Mouse (Mus musculus): ENCODE data around the gene Gm17324. TPM values are rescaled to one million over a fixed set of nuclear protein-coding genes. Genes with fewer than 3 reads are reported as not detected.
"Not testable (repeated sequence)": the region's sequence is repeated elsewhere in the genome, so short reads cannot be mapped to it uniquely, and the experiment has no call there.

Gm17324 gene
- polyA plus RNA-seq, 1 experiment from 2014 or later, result 1.0 TPM

DNA sequence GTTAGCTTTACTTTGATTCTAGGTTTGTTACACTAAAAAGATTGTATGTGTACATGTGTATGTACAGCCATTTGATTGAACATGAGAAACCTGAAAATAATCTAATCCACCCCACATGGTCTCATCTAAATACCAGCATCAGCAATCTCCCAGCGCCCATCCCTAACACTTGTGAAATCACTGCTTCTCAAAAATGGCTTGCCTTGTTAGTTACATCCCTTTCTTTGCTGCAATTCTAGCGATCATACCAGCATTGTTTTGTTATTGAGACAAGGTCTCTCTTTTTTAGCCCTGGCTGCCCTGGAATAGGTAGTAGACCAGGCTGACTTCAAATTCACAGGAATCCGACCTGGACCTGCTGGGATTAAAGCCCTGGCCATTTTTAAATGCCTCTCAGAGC, 33.8 kb upstream of the Gm17324 start:
- Histone ChIP-seq H3K4me3 (ENCODE audit: low read depth, low read length) (peak overlapping the region; percentile 86), H3K4me1 (ENCODE audit: insufficient read depth) (no peaks in the 10 kb centered on the region), H3K27me3 (ENCODE audit: insufficient read depth, low read length) (no peaks in the 10 kb centered on the region), H3K9me3 (ENCODE audit: low read depth, low read length) (no peaks in the 10 kb centered on the region), H3K9ac (peak overlapping the region; percentile 82), H3K27ac (ENCODE audit: low read depth) (peak overlapping the region; percentile 98), H3K36me3 (ENCODE audit: insufficient read depth) (peaks cover 32% of the 10 kb centered on the region), H3K4me2 (peak overlapping the region; percentile 66)
- WGBS, result 8% methylated on average over 3 of the region's 3 CpGs
- DNase-seq (no peak), ATAC-seq (ENCODE audit: insufficient read depth) (no peak; the same call in 1 of the 2 replicates)
- TF ChIP-seq CTCF (IDR thresholded peaks at IDR 0.05; ENCODE audit: low read depth), result no peak

DNA sequence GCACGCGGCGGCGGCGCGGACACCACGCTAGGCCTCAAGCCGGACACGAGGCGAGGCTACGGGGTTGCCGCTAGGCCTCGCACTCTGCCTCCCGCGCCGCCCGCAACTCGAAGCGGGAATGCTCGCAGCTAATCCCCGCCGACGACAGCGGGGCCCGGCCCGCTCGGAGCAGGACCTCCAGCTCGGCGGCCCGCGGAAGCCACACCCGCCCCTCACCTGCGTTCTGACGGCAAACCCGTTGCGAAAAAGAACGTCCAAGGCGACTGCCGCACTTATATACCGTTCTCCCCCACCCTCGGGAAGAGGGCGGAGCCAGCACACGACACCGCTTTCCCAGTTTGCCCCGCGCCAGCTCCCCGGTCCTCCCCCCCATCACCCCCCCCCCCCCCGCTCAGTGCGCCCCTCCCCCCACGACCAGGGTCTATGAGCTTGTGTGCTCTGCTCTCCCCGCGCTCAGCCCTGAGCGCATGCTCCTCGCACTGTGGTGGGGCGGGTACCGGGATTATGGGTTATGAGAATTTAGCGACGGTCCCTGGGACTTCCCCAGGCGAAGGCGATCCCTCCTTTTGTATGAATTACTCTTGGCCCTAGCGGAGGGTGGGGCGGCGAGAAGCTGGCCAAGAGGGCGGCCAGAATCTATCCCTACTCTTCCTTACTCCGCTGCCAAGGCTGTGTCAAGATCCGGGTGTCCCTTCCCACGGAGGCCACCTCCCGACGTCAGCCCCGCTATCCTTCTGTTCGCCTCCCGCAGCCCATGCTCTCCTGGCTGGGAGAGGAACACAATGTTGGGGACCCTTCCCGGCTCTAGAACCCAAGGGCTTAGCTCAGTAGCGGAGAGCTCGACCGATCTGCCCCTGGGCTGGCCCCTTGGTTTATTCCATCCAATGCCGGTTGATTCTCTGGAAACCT, 33.1 kb upstream of the Gm17324 start:
- H3K27ac ChIP-seq (ENCODE audit: low read depth), result peak overlapping the region; percentile 99
- no peaks in the 10 kb centered on the region for H3K9me3 ChIP-seq (ENCODE audit: low read depth, low read length)
- WGBS, result under 1% methylated on average over 75 of the region's 77 CpGs
- TF ChIP-seq CTCF (IDR thresholded peaks at IDR 0.05; ENCODE audit: low read depth), result no peak
- H3K4me3 ChIP-seq (ENCODE audit: low read depth, low read length), result peak overlapping the region; percentile 86
- H3K4me2 ChIP-seq, result peak overlapping the region; percentile 67
- H3K4me1 ChIP-seq (ENCODE audit: insufficient read depth), result no peaks in the 10 kb centered on the region
- no peaks in the 10 kb centered on the region for H3K27me3 ChIP-seq (ENCODE audit: insufficient read depth, low read length)
- H3K36me3 ChIP-seq (ENCODE audit: insufficient read depth), result peaks cover 39% of the 10 kb centered on the region
- peak overlapping the region; percentile 100 for H3K9ac ChIP-seq
- peak; percentile 99 for DNase-seq
- ATAC-seq (ENCODE audit: insufficient read depth), result peak; percentile 99

DNA sequence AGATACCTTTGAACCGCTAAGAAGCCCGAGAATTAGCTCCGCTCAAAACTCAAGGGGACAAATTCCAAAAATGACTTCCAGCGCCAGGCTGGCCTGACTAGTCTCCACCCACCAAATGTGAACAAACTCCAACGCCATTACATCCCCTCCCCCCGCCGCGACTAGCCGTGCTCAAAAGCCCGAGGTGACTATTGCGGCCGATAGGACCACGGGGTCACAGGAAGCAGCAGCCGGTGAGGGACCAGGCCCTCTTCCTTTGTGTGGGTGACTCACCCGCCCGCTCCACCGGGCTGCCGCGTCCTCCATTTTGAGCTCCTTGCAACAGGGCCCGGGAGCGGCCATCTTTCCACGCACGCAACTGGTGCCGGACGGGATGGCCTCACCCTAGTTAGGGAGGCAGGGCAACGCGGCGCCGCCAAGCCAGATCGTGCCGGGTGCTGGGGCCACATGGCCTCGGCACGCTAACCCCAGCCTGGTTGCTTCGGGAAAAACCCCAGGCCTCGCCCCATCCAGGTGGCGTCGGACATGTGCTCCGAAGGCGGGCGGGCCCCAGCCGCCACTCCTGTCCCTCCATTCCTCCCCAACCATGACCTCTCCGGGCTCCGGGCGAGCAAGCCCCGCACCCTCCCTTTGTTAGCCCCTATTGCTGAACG, 32.2 kb upstream of the Gm17324 start:
- Histone ChIP-seq H3K4me2 (peak overlapping the region; percentile 67), H3K4me3 (ENCODE audit: low read depth, low read length) (peak overlapping the region; percentile 86), H3K4me1 (ENCODE audit: insufficient read depth) (no peaks in the 10 kb centered on the region), H3K27me3 (ENCODE audit: insufficient read depth, low read length) (no peaks in the 10 kb centered on the region), H3K36me3 (ENCODE audit: insufficient read depth) (peaks cover 48% of the 10 kb centered on the region), H3K27ac (ENCODE audit: low read depth) (peak overlapping the region; percentile 99), H3K9me3 (ENCODE audit: low read depth, low read length) (no peaks in the 10 kb centered on the region), H3K9ac (peak overlapping the region; percentile 100)
- WGBS, result under 1% methylated on average over 44 of the region's 46 CpGs
- peak; percentile 5 for ATAC-seq (ENCODE audit: insufficient read depth)
- TF ChIP-seq CTCF (IDR thresholded peaks at IDR 0.05; ENCODE audit: low read depth), result no peak
- peak; percentile 78 for DNase-seq

DNA sequence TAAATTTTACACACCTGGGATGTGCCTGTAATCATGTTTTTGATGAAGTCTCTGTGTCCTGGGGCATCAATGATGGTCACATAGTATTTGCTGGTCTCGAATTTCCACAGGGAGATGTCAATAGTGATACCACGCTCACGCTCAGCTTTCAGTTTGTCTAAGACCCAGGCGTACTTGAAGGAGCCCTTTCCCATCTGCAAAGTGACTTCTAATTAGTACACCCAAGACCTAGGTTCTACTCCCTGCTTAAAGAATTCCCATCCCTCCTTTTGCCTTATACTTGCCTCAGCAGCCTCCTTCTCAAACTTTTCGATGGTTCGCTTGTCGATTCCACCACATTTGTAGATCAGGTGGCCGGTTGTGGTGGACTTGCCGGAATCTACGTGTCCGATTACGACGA, 31.6 kb upstream of the Gm17324 start:
- H3K4me3 ChIP-seq (ENCODE audit: low read depth, low read length), result peak overlapping the region; percentile 86
- not testable (repeated sequence) for DNase-seq; H3K9me3 ChIP-seq (ENCODE audit: low read depth, low read length); H3K4me1 ChIP-seq (ENCODE audit: insufficient read depth); ATAC-seq (ENCODE audit: insufficient read depth); H3K27me3 ChIP-seq (ENCODE audit: insufficient read depth, low read length)
- under 1% methylated on average over 13 of the region's 13 CpGs for WGBS
- peak overlapping the region; percentile 99 for H3K27ac ChIP-seq (ENCODE audit: low read depth)
- peak overlapping the region; percentile 100 for H3K9ac ChIP-seq
- peaks cover 52% of the 10 kb centered on the region for H3K36me3 ChIP-seq (ENCODE audit: insufficient read depth)
- H3K4me2 ChIP-seq, result peak overlapping the region; percentile 67

DNA sequence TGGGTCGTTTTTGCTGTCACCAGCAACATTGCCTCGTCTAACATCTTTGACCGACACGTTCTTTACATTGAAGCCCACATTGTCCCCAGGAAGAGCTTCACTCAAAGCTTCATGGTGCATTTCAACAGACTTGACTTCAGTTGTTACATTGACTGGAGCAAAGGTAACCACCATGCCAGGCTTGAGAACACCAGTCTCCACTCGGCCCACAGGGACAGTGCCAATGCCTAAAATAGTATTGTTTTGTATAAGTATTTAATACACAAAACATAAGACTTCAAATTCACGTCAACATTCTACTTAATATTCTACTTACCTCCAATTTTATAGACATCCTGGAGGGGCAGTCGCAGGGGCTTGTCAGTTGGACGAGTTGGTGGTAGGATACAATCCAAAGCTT, 30.7 kb upstream of the Gm17324 start:
- Histone ChIP-seq H3K4me3 (ENCODE audit: low read depth, low read length) (peak overlapping the region; percentile 86), H3K4me2 (peak overlapping the region; percentile 67), H3K36me3 (ENCODE audit: insufficient read depth) (peaks cover 59% of the 10 kb centered on the region), H3K9ac (peak overlapping the region; percentile 100; the same call in 1 of the 2 replicates)
- ATAC-seq (ENCODE audit: insufficient read depth); H3K9me3 ChIP-seq (ENCODE audit: low read depth, low read length); H3K4me1 ChIP-seq (ENCODE audit: insufficient read depth); H3K27me3 ChIP-seq (ENCODE audit: insufficient read depth, low read length); H3K27ac ChIP-seq (ENCODE audit: low read depth); DNase-seq: not testable (repeated sequence)
- 30% methylated on average over 8 of the region's 8 CpGs for WGBS

DNA sequence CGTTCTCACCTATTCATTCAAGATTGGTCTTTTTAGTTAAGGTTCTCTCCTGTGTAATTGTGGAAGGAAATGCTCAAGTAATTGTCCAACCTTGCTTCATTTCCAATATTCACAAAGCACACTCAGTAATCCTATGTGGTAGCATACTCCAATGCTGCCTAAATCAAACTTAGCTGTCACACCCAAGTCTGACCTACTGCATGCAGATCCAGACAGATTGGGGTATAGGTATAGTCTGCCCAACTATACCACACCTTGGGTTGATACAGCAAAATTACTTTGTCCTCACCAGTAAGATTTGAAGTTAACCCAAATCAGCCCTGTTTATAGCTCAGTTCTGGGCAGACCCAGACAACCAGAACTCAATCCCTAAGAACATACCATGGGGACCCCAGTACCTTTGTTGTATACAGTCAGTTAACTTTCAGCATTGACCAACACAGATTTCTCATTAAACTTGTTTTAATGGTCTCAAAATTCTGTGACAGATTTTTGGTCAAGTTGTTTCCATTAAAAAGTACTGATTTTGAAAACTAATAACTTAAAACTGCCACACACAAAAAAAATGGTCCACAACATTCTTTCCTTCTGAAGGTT, 29.5 kb upstream of the Gm17324 start:
- not testable (repeated sequence) for DNase-seq; H3K27me3 ChIP-seq (ENCODE audit: insufficient read depth, low read length); ATAC-seq (ENCODE audit: insufficient read depth); H3K9ac ChIP-seq; H3K4me1 ChIP-seq (ENCODE audit: insufficient read depth); H3K27ac ChIP-seq (ENCODE audit: low read depth); H3K9me3 ChIP-seq (ENCODE audit: low read depth, low read length)
- peaks cover 70% of the 10 kb centered on the region for H3K36me3 ChIP-seq (ENCODE audit: insufficient read depth)
- 0 out of 2 replicates have a peak overlapping the region, but pooled peaks have one; percentile 0 for H3K4me3 ChIP-seq (ENCODE audit: low read depth, low read length)
- WGBS, result 44% methylated on average over 1 of the region's 1 CpGs
- peak overlapping the region; percentile 24; the same call in 1 of the 2 replicates for H3K4me2 ChIP-seq
